Mouse (Mus musculus) heart, adult 11 months (tissue): ENCODE measurements at regions not wholly inside any gene's neighbourhood (a gene's known extent, or its start where the extent isn't known, plus 50 kb on each side); places are given as distances from the start of the nearest gene placed in this dataset.
A peak's percentile ranks its signal among the peaks of the same experiment; 100 is the strongest.

Experiments
- DNase-seq: peaks from one replicate; pipeline ENCODE4 v3.0.0; 2022

DNA sequence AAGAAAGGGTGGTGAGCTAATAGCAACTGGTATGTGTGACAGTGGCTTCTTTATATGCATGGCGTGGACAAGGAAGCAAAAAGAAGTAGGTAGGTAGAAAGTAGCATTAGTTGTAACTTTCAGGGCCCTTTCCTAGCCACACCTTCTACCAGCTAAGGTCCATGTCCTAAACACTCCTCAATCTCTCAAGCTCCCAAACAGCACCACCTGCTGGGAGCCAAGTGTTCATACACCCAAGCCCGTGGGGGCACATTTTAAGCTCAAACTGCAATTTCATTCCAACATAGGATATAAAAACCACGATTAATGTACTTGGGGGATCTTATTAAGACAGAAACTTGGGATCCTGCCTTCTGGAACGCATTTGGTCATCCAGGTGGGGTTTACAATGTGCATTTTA is 141.6 kb upstream of the Cox10 start:
- no peak for DNase-seq

DNA sequence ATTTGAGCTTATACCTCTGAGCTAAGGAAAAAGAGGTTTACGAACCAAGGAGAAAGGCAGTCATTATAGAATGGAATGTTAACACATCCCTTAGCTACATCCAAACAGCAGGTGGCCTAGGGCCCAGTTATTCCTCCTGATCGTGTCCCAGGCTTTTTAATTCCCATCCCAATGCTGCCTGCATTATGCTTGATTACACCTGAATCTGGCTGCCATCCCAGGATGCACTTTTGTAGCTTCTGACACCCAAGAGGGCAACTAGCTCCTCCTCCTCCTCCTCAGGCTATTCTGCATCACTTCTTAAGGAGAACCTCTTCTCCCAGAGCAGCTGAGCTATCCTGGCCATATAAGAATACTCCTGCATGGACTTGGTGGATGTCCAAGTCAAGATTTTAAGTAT is 137.9 kb upstream of the Cox10 start:
- DNase-seq = no peak

DNA sequence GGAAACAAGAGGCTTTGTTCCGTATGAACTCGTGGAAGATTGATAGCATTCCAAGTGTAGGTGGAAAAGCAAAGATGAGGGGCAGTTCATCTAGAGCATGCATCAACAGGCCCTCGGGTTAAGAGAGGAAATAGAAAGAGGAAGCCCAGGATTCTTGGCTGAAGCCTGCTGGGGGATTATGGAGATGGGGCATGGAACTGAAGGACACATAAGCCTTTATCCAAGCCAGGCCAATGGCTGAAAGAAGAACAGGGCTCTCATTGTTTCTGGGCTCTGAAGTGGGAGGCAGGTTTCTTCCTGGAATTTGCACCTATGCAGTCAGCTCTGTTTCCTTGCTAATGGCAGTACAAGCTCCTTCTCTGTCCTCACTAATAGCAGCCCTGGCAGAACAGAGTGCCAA is 131.6 kb upstream of the Cox10 start:
- no peak for DNase-seq

DNA sequence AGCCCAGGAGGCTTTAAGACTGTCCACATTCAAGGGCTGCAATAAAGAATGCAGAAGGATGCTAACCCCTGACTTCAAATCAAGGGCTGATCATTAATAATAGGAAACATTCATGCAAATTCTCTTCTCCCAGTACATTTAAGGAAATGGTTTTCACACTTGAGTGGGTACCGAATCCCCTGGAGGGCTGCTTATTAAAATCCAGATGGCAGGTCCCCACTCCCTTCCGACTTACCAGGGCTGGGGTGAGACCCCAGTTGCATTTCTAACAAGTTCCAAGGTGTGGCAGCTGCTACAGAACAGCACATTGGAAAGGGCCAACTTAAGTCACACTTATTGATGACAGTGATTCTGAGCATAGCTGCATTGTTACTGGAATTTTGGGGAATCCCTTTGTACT is 129.0 kb upstream of the Cox10 start:
- no peak for DNase-seq

DNA sequence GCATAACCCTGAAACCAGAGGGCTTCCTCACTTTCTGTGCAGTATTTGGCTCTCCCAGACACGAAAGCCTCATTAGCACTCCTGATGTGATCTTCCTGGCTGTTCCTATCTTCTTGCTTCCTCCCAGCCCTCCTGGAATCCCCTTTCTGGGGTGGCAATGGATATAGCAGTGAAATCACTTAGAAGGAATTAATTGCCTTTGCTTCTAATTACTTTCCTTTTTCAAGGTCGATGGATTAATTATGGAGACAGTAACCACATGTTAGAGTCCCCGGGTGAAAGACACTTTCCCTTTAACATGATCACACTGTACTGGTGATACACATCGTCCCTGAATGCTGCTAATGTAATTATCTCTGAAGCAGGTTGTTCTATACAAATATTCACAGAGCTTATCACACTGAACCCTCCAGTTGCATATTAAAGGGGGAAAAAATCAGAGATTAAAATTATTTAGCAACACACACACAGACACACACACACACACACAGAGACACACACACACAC is 128.1 kb upstream of the Cox10 start:
- DNase-seq = no peak

DNA sequence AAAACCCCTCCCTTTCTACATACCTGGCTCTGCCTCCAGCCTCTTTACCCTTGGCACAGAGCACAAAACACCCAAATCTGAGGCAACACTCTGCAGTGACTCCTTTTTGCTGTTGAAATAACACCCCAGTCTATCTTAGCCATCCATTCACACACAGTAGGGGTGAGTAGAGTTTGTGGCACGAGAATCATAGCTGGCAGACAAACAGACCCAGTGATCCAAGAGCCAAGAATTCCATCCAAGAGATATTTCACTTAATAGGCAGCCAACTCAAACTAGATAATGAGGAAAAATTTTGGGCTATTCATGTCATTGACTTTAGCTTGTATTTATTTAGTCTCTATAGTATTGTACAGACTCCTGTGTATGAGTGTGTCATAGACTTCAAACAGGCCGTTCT is 126.9 kb upstream of the Cox10 start:
- peak; percentile 92 for DNase-seq

DNA sequence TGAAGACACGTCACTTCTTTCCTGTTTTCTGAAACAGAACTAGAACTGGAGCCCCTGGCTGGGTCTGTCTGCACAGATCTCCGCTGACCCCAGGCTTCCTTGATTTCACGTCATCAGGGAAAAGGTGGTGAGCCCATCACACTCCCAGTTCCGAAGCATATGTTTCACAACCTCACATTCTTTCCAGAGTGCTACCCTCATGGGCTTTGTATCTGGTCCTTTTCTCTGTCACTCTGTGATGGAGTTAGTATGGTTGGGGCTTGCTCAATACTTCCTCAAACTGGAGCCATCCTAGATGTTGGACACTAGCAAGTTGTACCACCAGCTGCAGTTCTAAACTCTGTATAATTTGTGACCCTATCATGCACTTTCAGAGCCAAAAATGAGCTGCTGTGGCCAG is 125.8 kb upstream of the Cox10 start:
- peak; percentile 95 for DNase-seq

DNA sequence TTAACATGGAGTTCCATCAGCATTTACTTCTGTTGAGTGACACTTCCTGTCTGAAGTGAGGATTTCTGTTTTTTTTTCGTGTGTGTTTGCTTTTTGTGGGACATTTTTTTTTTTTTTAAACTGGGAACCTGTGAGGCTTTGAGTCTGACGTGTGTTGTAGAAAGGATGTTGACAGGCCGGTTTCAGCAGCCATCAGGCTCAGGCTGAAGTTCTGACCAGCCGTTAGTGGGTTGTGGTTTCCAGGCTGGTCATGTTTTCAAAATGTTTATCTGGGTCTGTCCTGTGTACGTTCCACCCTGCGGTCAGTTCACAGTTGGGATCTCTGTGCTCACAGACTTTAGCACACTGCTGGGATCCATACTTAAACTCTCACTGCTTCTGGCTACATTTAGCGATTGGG is 125.0 kb upstream of the Cox10 start:
- peak; percentile 53 for DNase-seq

DNA sequence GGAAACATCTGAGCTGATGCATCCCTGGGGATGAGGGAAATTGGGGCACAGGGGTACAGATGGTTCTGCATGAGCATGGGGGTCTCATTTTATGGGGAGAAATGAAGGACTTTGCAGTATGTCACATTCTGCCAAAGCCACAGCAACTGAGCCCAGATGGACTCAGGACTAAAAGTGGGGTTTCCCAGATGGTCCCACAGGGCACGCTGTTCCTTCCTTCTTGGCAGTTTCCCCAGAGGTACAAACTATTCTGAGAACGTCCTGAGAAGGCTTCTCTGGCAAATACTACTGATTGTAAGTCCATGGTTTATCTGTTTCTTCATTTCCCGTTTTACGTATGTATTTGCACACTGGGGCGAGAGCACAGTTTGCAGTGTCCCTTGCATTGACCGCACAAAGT is 121.6 kb upstream of the Cox10 start:
- DNase-seq = peak; percentile 90

DNA sequence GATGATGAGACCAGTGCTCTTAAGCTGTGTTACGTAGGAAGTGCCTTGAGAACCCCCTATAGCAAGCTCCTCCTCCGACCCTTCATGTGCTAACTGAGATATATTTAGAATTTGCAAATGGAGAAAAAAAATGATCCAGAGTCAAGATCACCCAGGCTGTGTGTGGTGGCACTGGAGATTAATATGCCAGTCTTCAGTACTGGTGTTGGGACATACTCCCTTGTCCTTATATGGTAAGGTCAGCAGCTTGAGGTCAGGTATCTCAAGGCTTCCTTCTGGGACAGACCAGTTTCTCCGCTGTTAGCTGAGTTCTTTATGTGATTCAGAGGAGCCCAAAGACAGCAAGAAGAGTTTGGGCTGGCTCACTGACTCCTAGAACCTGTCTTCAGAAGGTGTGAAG is 116.0 kb upstream of the Cox10 start:
- DNase-seq = no peak

DNA sequence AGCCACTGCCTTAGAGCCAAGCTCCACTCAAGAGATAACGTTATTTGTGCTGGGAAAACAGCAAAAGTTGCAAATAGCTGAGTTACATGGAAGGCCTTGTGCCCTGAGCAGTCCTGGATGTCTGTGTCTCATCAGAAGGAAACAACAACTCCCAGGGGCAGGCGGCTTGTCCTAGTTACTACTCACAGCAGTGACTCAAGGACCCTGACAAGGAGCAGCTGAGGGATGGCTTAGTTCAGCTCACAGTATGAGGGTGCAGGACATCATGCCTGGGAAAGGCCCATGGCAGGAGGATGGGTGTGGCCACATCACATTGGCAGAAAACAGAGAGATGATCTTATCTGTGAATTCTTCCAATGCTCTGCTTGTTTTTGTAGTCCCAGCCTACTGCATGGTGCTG is 109.4 kb upstream of the Cox10 start:
- DNase-seq = peak; percentile 95

DNA sequence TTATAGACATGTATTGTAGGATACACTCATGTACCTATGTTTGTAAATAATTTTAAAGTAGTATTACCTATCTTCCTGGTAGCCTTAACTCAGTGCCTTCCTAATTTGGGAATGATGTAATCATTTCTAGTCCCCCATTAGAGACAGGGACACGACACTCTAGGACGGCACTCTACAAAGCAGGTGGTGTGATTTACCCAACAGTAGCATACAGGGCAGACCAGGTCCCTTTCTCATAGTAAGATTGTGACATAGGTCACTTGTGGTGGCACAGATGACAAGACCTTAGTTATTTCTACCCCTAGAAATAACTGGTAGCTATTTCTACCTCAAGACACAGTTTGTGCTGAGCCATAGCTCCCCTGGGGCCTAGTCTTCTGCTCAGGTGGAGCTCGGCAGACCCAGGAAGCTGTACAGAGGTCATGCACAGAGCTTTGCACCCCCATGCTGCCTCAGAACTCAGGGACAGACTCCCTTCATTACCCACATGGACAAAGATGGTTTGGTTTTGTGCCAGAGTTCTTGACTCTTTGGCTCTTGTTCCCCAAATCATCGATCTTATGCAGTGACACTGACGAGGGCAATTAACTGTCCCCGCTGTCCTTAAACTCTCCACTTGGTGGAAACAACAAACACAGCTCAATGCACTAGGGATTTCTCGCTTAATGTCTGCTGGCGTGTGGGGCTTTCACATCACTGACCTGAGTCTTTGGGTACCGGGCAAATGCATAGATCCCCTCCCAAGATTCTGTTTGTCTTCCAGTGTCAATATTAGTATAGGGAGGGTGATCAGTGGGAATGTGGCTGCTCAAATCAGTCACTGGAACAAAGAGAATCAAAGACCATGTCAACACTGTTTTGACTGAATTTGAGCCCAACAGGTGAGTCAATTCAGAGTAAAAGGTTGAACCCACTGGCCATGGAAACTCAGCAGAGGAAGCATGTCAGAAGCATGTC is 108.5 kb upstream of the Cox10 start:
- no peak for DNase-seq

DNA sequence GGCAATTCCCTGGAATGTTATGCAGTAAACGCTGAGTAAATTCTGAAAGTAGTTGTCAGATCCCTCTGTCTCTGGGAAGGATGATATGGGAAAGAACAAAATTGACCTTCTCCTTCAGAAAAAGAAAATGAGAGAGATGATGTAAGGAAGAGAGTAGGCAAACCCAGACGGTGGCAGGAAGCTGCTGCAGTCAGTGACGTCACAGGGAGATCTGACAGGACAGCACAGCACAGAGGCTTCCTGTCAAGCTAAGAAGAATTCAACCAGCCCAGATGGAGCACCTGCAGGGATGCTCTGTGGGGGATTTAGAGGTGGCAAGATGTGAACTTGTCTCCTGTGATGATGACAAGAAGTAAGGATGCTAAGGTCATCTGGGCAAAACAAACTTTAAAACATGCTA is 107.7 kb upstream of the Cox10 start:
- no peak for DNase-seq

DNA sequence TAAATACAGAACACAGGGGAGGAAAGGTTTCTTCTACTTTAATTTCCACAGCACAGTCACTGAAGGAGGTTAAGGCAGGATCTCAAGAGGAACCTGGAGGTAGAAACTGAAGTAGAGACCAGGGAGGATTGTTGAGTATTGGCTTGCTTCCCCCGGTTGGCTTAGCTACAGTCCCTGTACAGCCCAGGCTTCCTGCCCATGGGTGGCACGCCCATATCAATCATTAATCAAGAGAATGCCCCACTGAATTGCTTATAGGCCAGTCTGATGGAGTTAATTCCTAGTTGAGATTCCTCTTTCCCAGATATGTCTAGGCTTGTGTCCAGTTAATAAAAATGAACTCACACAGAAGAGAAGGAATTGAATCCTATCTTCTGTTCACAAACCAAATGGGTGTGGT is 107.3 kb upstream of the Cox10 start:
- no peak for DNase-seq

DNA sequence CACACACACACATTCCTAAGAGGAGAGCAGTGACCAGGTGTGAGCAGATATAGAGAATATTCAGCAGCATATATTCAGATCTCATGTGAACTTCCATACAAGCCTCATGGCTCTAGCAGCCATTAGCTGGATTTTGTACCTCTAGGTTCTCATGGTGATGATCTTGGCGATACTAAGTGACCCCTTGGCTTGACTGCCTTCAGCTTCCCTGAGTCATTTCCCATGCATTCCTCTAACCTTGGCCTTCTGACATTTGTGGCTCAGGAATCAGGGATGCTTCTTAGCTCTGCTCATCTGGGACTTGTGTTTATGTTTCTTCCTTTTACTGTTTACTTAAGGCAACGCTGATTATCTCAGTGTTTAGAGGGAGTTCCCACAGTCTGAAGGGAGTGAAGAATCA is 100.8 kb upstream of the Cox10 start:
- DNase-seq = no peak

DNA sequence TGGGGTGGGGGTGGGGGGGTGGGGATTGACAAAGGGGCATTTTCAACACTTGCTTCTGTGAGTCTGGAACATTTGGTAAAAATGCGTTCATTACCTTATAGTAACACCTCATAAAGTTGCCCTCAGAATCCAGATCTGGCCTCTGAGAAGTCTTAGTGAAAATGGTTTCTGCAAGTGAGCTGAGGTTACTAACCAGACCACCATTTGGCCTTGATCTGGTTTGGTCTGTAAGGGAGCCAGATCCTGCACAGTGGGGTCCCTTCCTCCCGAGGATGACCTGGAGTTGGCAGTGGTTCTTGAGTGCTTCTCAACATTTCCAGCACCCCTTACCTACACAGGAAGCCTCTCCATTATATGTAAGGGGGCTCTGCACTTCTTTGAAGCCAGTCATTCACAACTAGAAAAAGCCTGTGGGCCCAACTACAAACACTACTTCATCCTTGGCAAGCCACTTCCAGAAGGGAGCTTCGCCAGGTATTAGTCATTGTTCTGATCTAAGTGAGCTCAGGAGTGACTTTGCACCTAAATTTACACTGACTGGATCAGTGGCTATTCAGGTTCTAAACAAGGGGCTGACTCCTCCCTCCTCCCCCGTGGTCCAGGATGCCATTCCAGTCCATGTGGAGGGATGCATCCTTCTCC is 94.3 kb upstream of the Cox10 start:
- DNase-seq = no peak

DNA sequence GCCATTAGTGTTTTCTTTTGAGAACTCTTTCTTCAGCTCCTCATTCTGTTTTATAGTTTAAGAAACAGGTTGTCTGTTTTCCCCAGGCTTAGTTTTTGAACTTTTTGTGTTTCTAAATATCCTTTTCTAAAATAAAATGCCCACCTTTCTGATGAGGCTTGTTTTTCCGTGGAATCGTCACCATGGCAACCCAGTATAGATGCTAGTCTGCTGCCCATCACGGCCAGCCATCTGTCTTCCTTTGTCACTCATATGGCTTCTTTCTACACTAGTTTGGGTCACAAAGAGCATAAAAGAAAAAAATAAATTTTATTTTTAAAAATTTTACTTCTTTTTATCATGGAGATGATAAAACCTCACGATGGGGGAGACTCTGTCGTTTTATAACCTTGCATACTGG is 93.7 kb upstream of the Cox10 start:
- no peak for DNase-seq

DNA sequence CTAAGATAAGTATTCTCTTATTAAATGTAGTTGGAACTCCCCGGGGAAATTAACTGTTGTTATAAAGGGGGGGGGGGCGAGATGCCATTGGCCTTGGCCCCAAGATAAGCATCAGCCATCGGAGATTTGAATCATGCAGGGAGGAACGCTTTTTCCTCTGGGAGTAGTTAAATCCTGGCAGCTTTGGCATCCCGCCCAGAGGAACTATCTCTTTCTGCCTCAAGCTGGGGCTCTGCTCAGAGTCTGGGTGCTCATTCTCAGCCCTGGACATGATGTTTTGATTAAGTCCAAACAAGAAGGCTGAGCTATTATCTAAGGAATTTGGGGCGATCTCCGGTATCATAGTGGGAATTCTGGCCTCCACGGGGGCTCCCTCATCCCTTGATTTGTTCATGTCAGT is 89.4 kb upstream of the Cox10 start:
- no peak for DNase-seq

DNA sequence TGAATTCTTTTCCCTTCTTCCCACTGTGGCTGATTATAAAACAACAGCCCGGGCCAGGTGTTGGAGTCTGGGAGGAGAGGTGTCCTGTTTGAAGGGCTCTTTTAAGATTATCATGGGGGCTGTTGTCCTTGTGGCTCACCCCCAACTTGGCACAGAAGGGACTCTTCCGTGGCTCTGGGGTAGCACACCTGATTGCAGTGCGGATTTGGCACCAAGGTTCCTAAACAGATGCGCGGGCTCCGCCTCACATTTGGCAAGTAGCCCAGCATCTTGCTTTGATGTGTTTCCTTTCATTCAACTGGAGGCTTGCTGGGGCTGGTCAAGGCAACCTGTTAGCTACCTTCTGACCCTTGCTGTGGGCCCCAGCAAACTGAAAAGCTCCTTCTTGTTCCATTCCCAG is 85.5 kb upstream of the Cox10 start:
- DNase-seq = no peak

DNA sequence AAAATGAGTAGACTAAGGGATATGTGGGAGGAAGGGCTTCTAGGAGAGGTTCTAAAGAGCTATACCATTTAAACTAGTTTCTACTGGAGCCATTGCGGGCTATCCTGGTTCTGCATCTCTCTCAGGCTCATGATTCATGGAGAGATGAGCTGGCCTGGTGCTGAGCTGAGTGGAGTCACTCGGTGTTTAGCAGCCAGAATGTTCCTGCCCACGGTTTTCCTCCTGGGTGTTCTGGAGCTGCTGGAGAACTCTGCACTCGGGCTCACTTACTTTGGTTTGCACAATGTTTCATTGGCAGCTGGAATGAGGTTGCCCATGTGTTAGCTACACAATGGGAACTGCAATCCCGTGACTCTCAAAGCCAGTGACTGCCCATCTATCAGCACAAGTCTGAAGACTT is 79.0 kb upstream of the Cox10 start:
- DNase-seq = peak; percentile 56

DNA sequence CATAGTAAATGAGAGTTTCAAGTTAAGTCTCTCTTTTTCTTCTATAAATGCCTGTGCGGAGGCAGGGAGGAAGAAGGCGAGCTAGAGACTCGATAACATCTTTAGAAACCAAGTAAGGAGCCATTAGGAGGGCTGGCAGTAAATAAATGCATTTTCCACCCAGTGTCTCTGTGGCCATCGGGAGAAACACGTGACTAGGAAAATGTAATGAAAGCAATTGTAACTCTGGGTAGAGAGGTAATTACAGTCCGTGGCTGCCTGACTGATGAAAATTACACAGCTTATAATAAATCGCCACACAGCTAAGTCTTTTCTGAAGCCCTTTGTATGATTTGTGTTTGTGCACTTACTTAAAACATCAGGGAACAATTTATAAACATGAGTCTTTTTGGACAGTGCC is 77.4 kb upstream of the Cox10 start:
- DNase-seq = peak; percentile 17

DNA sequence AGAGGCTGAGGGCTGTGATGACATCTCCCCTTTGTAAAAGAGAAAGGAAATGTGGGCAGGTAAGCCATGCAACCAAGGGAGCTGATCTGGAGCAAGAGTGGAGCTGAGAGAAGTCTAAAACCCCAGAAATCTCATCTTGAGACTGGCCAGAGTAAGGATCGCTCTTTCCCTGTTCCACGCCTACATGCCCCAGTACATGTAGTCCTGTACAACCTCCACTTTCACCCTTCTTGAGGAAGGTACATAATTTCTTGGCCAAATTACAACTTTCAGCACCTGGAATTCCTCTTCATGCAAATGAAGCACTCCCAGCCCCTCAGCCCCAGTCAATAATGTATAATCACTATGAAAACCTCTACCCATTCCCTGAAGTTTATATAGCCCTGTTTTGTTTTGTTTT is 60.2 kb upstream of the Cox10 start:
- DNase-seq = peak; percentile 44

DNA sequence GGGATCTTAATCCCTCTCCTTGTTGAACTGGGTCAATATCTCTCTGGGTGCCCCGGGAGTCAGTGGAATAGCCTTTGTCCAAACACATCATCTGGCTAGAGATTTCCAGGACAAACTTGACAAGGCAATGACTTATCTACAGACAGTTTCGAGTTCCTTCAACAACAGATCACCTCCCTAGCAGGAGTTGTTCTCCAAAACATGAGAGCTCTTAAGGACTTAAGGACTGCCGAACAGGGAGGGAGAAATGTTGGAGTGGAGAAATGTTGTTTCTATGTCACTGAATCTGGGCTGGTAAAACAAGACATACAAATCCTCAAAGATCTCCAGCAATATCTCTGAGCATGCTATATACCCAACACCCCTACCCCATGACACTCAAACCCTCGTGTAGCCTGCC is 59.7 kb upstream of the Cox10 start:
- peak; percentile 3 for DNase-seq

DNA sequence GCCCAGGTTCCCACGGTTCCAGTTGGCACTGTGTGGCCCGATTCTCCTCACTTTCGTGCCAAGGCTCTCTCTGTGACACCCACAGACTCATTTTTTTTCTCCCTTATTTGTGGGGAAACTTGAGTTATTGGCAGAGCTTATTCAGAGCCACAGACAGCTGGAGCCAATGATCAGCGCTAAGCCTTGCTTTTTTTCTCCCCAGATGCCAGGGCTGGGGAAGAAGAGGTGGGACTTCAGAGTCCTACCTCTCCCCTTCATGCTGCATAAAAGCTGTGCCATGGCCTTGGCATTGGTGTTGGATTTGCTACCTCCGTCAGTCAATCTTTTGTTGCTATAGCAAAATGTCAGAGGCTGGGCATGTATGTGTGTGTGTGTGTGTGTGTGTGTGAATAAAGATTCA is 56.5 kb upstream of the Cox10 start:
- peak; percentile 69 for DNase-seq

DNA sequence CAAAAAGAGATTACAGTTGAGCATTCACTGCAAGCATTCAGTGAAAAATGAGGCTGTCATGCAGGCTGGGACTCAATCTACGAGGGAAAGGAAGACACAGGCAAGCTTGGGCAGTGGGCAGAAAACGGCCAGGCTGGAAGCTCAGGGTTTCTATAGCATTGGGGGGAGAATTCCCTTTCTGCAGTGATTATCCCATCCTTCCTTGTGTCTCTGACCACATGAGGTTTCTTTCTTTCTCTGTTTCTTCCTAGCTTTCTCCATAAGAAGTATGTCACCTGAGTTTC is 56.0 kb upstream of the Cox10 start:
- peak; percentile 48 for DNase-seq
